Mouse (Mus musculus): ENCODE measurements around the gene Gab2. TPM values are rescaled to one million over a fixed set of nuclear protein-coding genes. Genes with fewer than 3 reads are reported as not detected.
"Not testable (repeated sequence)": the region's sequence is repeated elsewhere in the genome, so short reads cannot be mapped to it uniquely, and the experiment has no call there.

Gab2 gene
- total RNA-seq, 2 experiments from 2014 or later, result 15.9 to 18.0 TPM

DNA sequence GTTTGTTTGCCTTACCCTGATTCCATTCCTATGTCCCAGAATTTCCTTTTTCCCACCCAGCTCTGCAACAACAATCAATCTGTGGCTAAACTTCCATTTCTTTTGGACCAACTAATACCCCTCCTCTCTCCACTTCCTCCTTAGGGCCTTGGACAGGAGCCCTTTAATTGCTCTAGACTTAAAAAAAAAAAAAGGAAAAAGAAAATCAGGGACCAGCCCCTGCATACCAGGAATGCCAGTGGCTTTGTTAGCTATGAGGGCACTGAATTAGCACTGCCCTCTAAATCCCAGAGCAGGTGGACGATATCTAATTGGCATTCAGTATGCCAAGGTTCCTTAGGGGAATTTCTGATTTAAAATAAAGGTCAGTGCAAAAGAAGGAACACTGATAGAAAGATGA is 47.6 kb downstream of the Gab2 start:
- no peak for DNase-seq (ENCODE audit: low spot score in 2 of 2)

GRCm38 (mm10) chr7:97136453-97136852 is 55.1 kb downstream of the Gab2 start:
- DNase-seq (ENCODE audit: low spot score in 2 of 2), result no peak

DNA sequence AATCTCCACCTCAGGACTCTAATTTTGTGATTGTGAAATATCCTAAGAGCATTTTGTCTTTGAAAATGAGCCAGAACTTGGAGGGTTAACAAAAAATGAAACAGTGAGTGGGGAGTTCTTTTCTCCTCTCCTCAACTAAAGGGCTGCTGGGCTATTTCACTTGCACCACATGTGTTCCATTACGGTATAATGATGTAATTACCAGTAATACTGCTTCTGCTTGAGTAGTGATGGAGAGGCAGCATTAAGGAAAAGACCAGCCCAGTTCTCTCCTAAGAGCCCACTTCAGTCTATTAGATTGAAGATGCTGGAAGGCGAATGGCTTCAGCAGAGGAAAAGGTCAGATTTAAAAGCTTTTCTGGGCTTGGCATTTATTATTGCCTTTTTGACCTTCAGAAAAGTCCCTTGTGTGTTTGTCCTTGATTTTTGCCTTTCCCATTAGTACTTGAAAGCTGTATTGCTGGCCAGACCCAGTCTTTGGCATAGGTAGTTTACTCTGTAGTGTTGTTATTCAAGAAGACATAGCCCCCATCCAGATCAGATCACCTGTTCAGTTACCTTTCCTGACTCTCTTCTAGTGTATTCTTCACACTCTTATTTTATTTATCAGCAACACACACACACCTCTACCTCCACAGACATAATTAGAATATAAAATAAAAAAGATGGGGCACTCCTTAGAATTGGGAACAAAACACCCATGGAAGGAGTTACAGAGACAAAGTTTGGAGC is 69.9 kb downstream of the Gab2 start:
- no peak for DNase-seq (ENCODE audit: low spot score in 2 of 2)

DNA sequence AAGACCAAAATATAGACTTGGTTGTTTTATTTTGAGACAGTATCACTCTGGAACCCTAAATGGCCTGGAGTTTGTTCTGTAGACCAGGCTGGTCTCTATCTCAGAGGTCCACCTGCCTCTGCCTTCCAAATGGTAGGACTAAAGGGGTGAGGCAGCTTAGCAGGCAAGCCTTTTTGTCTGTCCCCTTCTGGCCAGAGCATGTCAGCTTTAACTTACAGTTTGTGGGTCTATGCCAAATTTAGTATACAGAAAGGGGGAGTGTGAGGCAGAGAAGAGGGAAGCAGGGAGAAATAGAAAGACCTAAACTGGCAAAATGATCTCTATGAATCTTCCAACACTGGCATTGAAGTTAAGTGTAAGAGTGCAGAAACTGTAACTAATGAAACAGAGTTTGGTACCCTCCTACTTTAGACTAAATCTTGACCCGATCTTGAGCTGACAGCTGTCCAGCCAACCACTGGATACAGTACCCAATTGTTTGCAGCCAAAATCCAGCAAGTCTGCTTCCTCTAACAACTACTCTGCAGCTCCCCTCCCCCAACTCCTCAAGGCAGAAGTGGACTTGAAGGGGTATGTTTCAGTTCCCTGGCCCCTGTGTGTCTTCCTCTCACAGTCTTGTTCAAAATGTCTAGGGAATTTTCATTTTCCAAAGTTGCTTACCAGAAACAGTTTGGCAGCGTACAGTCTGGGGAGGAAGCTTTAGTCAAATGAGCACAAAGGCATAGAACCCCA is 73.5 kb downstream of the Gab2 start:
- peak in 1 of 2 experiments; percentile 27 for DNase-seq (ENCODE audit: low spot score in 2 of 2)

DNA sequence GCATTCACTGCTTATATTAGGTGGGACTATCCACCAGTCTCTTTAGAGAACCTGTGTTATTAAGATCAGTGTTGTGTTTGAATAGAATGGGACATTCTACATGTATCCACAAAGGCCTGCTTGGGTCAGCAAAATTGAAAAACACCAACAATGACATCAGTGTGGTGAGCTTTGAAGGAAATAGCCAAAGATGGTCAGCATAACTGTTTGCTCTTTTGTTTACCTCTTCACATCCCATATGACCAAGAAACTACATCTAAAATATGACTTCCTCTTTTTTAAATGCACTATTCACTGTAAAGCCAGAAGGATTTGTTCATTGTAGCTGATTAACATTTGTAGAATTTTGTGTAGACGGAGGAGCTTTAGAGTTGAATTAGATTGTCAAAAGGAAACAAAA is 82.9 kb downstream of the Gab2 start:
- DNase-seq (ENCODE audit: low spot score in 2 of 2), result no peak

DNA sequence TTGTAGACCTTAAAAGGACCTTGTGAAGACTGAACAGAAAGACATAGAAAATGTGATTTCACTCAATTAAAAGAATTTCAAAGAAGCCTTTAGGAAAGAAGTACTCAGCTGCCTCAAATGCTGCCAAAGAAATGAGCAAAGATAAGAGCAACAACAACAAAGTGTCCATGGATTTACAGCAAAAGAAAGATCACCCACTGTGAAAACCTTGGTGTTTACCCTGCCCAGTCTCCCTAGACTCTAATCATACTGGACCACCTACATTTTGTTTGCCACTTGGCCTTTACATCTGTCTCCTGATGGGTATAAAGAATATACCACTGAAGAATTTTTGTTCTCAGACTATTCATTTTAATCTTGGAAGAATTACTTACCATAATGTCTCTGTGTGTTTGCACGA is 89.7 kb downstream of the Gab2 start:
- DNase-seq (ENCODE audit: low spot score in 2 of 2), result no peak

DNA sequence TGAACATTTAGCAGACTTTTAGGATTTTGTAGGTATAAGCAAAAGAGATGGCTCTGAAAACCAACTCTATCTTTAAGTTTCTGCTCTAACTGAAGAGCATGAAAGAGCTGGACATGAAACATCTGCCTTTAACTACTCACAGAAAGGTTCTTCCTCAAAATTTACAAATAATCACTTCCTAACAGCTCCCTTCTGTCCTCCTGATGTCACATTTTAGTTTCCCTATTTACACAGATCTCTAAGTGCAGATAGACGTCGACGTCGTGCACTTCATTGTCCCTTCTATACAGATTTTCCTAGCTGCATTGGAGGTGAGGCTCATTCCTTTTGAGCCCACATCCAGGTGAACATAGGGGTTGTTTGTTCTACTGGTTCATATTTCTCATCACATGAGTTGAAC is 90.3 kb downstream of the Gab2 start:
- no peak for DNase-seq (ENCODE audit: low spot score in 2 of 2)

DNA sequence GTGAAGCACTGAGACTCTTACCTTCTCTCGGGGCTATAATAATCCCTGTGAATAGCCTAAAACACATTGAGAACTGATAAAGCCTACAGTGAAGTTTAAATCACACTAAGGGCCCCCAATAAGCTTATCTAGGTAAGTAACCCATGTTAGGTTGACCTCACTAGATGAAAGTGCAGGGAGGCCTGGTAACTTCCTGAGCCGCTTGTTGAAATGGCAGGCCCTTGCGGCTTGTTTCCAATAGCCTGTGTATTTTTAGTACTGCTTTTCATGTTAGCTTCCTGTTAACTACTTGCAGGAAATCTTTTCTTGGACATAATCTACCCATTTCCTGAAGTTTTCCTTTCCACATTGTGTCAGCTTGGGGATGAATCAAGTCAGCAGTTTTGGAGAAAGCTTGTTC is 90.7 kb downstream of the Gab2 start:
- no peak for DNase-seq (ENCODE audit: low spot score in 2 of 2)

DNA sequence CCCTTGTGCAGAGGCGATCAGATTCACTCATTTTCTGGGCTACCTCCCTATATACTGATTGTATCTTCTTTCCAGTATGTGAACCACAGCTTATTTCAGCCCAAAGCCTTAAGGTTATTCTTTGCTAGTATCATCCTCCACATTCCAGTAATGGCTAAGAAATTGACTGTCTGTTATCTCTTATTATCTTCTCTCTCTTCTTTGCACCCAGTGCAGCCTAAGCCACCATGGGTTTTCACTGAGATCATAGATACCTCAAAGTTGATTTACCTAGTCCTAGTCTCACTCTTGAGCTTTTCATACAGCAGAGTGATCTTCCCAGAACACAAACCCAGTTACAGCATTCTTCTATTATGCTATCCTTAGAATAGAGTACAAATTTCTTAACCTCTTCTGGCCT is 100.5 kb downstream of the Gab2 start:
- DNase-seq (ENCODE audit: low spot score in 2 of 2), result no peak

- DNase-seq (ENCODE audit: low spot score in 2 of 2), result no peak
These were observed 102.0 kb downstream of the Gab2 start for GRCm38 (mm10) chr7:97183426-97183825.

DNA sequence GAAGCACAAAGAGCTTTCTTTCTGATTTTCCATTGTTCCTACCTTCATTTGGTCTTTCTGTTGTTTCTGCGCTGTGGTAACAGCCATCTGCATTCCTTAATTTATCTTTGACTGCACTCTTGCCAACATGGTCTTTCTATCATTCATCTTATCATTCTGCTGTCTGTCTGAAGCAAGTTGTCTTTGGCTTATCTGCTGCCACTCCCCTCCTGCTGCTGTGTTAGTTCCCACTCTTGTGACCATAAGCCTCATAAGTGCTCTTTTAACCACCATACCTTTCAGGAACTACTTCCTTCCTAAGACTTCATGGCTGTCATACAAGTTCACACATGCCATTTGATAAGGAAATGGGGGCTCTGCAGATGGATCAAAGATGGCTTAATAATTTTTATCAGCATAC is 102.6 kb downstream of the Gab2 start:
- no peak for DNase-seq (ENCODE audit: low spot score in 2 of 2)

DNA sequence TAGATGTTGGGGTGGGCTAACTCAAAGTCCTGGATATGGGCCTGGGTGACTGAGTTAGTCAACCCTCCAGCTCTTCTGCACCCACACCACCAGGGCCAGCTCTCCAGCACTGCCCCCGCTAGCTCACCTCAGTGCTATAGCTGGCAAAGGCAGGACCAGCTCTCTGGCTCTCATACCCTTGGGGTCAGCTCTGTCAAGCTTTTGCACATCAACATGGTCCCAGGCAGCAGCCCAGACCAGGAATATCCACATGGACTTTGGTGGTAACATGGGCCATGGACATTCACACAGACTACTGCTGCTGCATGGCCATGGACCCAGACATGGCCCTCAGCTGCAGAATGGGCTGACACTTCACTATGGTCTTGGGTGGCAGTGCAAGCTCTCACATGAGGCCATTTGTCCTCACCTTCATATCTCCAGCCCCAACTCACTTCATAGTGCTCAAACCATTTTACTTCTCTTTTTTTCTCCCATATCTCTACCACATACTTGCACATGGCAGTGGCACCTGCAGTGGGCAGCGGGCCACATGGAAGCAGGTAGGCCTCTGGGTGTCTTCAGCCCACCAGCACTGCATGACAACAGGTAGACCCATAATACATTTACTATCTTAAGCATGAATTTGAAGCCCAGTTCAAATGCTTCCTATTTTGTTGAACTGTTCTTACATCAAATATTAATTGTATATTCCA is 106.1 kb downstream of the Gab2 start:
- no peak for DNase-seq (ENCODE audit: low spot score in 2 of 2)

DNA sequence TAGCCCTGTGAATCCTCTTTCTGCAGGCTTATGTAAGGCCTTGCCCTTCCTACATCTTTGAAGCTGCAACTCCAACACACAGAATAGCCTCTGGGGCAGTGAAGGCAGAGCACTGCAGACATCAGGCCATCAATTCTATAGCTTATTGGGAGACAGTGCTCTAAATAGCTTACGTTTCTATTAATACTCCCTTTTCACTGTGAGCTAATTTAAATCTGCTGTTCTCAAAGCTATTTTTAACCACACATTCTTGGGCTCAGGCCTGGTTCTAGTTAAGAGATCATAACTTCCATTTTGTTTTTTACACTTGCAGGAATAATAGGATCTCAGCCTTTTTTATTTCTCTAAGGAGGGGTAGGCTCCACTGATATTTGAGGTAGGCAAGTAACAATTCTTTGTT is 107.7 kb downstream of the Gab2 start:
- no peak for DNase-seq (ENCODE audit: low spot score in 2 of 2)

DNA sequence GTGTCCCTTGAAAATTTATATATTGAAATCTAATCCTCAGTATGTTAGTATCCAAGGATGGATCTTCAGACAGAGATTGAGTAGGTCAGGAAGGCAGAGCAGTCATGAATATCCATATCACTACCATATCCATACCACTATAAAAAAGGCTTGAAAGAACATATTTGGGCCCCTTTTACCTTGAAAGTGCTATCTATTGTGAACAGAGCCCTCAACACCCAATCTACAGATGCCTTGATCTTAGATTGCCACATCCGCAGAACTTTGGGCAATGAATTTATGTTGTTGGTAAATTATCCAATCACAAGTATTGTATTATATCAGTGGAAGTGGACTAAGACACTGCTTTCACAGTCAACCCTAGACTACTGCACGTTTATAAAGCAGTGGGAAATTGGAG is 122.5 kb downstream of the Gab2 start:
- DNase-seq (ENCODE audit: low spot score in 2 of 2), result no peak

DNA sequence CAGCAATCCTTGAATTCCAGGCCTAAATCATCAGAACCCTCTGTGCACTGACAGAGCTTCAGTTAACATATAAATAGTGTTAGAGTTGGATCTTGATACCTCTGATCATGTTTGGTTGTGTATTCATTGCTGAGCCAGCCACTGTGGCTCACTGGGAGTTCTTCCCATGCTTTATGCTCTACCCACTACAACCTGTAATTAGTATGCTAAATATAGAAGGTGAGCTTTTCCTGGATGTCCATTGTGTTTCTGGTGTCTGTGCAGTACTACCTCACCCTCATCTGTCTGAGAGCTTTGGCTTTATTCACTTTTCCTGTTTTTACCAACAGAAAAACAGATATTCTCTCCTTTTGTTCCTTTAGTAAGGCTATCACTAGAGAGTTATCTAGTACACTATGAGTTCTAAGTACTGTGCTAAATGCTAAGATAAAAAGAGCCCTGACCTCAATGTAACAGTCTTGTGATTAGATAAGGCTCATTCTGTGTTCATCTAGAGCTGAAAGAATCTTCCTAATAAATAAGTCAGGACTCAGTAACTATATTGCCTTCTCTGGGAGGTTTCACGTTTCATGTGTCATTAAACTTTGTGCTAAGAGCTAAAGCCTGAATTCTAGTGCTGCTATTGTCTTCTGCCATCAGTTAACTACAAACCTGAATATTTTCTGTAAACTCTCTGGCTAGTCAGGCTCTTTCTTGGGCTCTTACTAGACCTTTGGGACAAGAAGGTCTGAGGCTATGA is 127.6 kb downstream of the Gab2 start:
- no peak for DNase-seq (ENCODE audit: low spot score in 2 of 2)

DNA sequence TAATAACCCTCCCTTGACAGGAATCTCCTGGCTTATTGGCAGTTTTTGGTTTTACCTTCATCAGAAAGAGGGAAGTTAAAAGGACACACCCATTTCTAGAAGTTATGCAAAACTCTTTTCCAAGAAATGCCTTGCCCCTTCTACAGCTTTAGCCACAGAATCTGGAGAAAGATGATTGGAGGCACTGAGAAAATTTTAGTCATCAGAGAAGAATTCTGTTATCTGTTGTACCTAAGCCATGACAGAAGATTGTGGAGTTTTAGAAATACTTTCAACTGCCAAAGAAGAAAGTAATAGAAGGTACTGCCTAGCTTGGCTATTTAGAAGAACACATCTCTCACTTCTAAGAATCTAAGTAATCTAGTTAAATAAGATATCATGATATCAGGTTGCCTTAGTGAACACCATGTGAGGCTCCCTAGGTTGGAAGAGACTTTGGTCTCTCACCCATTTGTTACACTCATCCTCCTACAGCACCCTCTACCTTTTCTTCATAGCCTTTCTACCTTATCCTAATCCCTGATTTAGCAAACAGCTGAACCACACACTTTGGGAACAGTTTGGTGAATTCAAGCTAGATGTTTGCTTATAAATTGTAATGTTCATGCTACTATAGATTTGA is 128.8 kb downstream of the Gab2 start:
- no peak for DNase-seq (ENCODE audit: low spot score in 2 of 2)

DNA sequence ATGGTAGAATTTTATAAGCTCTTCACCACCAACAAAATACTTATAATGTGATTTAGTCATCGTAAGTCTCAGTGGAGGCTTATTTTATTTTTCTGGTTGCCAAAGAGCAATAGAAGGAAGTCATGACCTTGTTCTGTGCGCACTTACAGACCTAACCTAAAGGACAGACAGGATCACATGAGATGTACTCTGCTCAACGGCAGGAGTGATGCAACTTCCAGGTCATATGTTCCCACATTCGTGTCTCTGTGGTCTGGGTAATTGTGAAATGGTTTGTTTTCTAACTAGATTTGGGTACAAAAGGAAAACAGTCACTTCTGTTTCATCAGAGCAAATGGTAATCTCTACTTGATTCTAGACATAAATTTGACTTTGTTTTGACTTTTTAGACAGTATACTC is 129.7 kb downstream of the Gab2 start:
- DNase-seq (ENCODE audit: low spot score in 2 of 2), result no peak

DNA sequence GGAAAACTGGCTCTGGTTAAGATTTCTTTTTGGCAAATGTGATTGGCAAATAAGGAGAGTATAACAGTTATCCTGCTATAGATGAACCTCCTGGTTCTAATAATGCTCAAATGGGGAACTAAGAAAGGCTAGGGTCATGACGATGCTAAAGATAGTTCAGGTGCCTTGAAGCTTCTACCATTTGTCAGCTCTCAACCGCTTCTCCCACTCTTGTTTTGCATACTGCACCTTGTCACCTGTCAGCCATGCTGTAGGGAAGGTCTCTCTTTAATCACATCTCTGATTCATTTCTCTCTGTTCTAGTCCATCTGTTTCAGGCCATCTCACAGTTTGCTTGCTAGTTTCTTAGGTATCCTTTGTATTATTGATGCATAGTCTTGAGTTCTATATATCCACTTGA is 142.4 kb downstream of the Gab2 start:
- no peak for DNase-seq (ENCODE audit: low spot score in 2 of 2)

DNA sequence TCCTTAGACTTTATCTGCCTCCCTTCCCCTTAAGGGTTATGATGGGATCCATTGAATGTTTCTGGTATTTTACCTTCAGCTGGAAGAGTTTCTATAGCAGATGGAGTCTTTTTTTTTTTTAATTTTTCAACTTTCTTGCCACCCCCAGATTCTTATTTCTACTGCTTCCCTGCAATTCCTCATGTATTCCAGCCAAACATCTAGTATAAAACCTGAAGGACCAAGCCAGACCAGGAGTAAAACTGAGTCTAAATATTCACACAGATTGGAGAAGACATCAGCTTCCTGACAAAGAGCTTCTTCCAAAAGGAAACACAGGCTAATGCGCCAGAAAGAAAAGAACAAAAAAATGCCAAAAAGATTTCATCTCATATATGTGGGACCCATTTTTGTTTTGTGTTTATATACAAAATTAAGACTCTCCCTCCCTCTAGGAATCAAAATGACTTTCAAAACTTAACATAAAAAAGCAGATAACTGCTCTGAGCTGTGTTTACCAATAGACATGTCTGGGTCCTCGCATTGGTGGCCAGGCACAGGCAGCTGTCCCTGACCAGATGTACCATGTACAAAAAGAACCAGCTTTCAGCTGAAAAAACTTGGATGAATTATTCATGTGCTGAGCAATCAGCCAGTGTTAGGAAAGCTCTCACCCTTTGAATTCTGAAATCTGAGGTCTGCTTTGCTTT is 164.0 kb downstream of the Gab2 start:
- DNase-seq (ENCODE audit: low spot score in 2 of 2), result no peak

GRCm38 (mm10) chr7:97245950-97246578 is 164.7 kb downstream of the Gab2 start:
- DNase-seq (ENCODE audit: low spot score in 2 of 2), result not testable (repeated sequence)

Measured in gastrocnemius, postnatal 4 days (tissue).